8 mouse cellular contexts compared by ENCODE assay signal in the genomic region with DNA sequence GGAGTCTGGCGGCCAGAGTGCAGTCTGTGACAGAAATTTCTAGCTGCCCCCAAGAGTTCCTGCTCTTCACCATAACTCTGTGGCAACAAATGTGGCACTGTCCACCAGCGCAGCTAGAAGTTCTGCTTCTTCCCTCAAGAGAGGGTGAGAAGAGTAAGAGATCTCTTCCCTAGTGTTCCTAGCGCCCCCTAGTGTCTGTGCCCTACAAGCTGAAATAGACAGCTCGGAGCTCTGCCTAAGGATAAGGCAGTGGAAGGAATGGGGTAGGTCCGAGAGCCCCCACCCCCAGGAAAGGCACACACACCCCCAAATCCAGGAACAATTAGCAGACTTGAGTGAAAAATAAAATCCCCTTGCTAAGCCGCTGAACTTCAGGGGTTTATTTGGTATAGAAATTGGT. TPM values are rescaled to one million over a fixed set of nuclear protein-coding genes. Genes with fewer than 3 reads are reported as not detected.
A peak's percentile ranks its signal among the peaks of the same experiment; 100 is the strongest.
DNase-seq lines count a peak whose midpoint lies in the region; ATAC-seq and TF ChIP-seq lines count a peak whose summit lies in the region.

No protein-coding gene starts in this region.

- H3ac ChIP-seq in C2C12 (ENCODE audit: control insufficient read depth, insufficient read length, low read depth): no peak overlapping the region

- H3K9me3 ChIP-seq in kidney, embryonic 16.5 days (ENCODE audit: low read length): no peaks in the 10 kb centered on the region
- no peaks in the 10 kb centered on the region for H3K9me3 ChIP-seq in limb, embryonic 14.5 days (ENCODE audit: control insufficient read depth, low read length)

- H3K79me3 ChIP-seq in C2C12 (ENCODE audit: low read depth): no peaks in the 10 kb centered on the region

- TF ChIP-seq CTCF in C2C12 (IDR thresholded peaks at IDR 0.05; ENCODE audit: control insufficient read depth, insufficient read depth, insufficient read length): peak; percentile 46
- peak; percentile 61; the same call in 1 of the 2 replicates for TF ChIP-seq CTCF in testis, adult 2 months (IDR thresholded peaks at IDR 0.05; ENCODE audit: control insufficient read depth, insufficient read depth, insufficient replicate concordance, low read depth, low read length)

- H3K79me2 ChIP-seq in C2C12 (ENCODE audit: control insufficient read depth, insufficient read depth): no peaks in the 10 kb centered on the region

- H3K4me3 ChIP-seq in C2C12 (ENCODE audit: insufficient read depth, poor library complexity, severe bottlenecking): no peak overlapping the region
- no peak overlapping the region for H3K4me3 ChIP-seq in kidney, embryonic 16.5 days (ENCODE audit: low read length)
- no peak overlapping the region for H3K4me3 ChIP-seq in limb, embryonic 14.5 days (replicated peaks; ENCODE audit: low read length)
- H3K4me3 ChIP-seq in testis, adult 2 months (ENCODE audit: control insufficient read depth, low read depth, low read length): no peak overlapping the region

- H3K4me1 ChIP-seq in kidney, embryonic 16.5 days (ENCODE audit: insufficient read depth, low read length): no peaks in the 10 kb centered on the region
- H3K4me1 ChIP-seq in limb, embryonic 14.5 days (ENCODE audit: control insufficient read depth, insufficient read depth, low read length): no peaks in the 10 kb centered on the region
- H3K4me1 ChIP-seq in testis, adult 2 months (ENCODE audit: control insufficient read depth, insufficient read depth, low read length): peaks cover 4% of the 10 kb centered on the region

- H3K36me3 ChIP-seq in C2C12 (ENCODE audit: control insufficient read depth, insufficient read depth): no peaks in the 10 kb centered on the region
- no peaks in the 10 kb centered on the region for H3K36me3 ChIP-seq in kidney, embryonic 16.5 days (ENCODE audit: insufficient read depth, low read length)
- H3K36me3 ChIP-seq in limb, embryonic 14.5 days (ENCODE audit: control insufficient read depth, insufficient read depth, low read length): no peaks in the 10 kb centered on the region
- no peaks in the 10 kb centered on the region for H3K36me3 ChIP-seq in testis, adult 2 months (ENCODE audit: control insufficient read depth, insufficient read depth, low read length)

- no peak overlapping the region for H3K9ac ChIP-seq in kidney, embryonic 16.5 days (replicated peaks; ENCODE audit: low read length)
- H3K9ac ChIP-seq in limb, embryonic 14.5 days (ENCODE audit: low read depth, low read length, severe bottlenecking): no peak overlapping the region

- no peaks in the 10 kb centered on the region for H3K27me3 ChIP-seq in C2C12 (ENCODE audit: control insufficient read depth, insufficient read depth, insufficient read length)
- H3K27me3 ChIP-seq in kidney, embryonic 16.5 days (ENCODE audit: insufficient read depth, low read length): no peaks in the 10 kb centered on the region
- no peaks in the 10 kb centered on the region for H3K27me3 ChIP-seq in limb, embryonic 14.5 days (ENCODE audit: control insufficient read depth, insufficient read depth, low read length)
- H3K27me3 ChIP-seq in testis, adult 2 months (ENCODE audit: control insufficient read depth, insufficient read depth, low read length): no peaks in the 10 kb centered on the region

- TF ChIP-seq POLR2A in limb, embryonic 14.5 days (IDR thresholded peaks at IDR 0.05; ENCODE audit: borderline replicate concordance, extremely low read depth, insufficient read depth, insufficient read length): no peak
- TF ChIP-seq POLR2A in testis, adult 2 months (IDR thresholded peaks at IDR 0.05; ENCODE audit: control insufficient read depth, low read depth, low read length): no peak

- peak; percentile 48 for DNase-seq in WW6 (ENCODE audit: low read depth, low spot score)
- peak; percentile 74 to 90 for DNase-seq in cerebellum, postnatal 25 days
- DNase-seq in frontal cortex, postnatal 25 days (ENCODE audit: low spot score in 2 of 2): peak; percentile 51 to 65
- DNase-seq in limb, embryonic 14.5 days (ENCODE audit: low spot score): peak; percentile 61
- DNase-seq in natural killer cell, adult 2 months (ENCODE audit: low spot score in 2 of 2): peak; percentile 15 to 57

- H3K4me2 ChIP-seq in kidney, embryonic 16.5 days (replicated peaks; ENCODE audit: low read depth, low read length): no peak overlapping the region
- H3K4me2 ChIP-seq in limb, embryonic 14.5 days (replicated peaks; ENCODE audit: low read depth, low read length, severe bottlenecking): peak overlapping the region; percentile 27; the same call in 1 of the 2 replicates

- ATAC-seq in kidney, embryonic 16.5 days (ENCODE audit: low FRiP score, low TSS enrichment): 0 out of 2 replicates have a peak, but pooled peaks have one; percentile 65
- ATAC-seq in limb, embryonic 14.5 days (ENCODE audit: low FRiP score, low read depth): peak; percentile 30; the same call in 1 of the 2 replicates

- 21% methylated on average over 6 of the region's 6 CpGs for WGBS in kidney, embryonic 16.5 days
- 24% methylated on average over 6 of the region's 6 CpGs for WGBS in limb, embryonic 14.5 days

- H3K27ac ChIP-seq in kidney, embryonic 16.5 days (ENCODE audit: low read length): no peak overlapping the region
- H3K27ac ChIP-seq in limb, embryonic 14.5 days (replicated peaks; ENCODE audit: low read depth, low read length): no peak overlapping the region
- H3K27ac ChIP-seq in testis, adult 2 months (ENCODE audit: control insufficient read depth, insufficient read depth, low read depth, low read length): no peak overlapping the region

TF ChIP-seq in C2C12, 6 proteins besides CTCF, POLR2A, EP300 and RAD21:
- TF ChIP-seq FOSL1 (IDR thresholded peaks at IDR 0.05; ENCODE audit: insufficient read depth, low read length, poor library complexity, severe bottlenecking): no peak
- TF ChIP-seq USF1 (IDR thresholded peaks at IDR 0.05; ENCODE audit: low read depth): no peak
- TF ChIP-seq MYOG (IDR thresholded peaks at IDR 0.05; ENCODE audit: control insufficient read depth, extremely low read depth, insufficient read length): no peak
- TF ChIP-seq CEBPB (IDR thresholded peaks at IDR 0.05; ENCODE audit: low read depth): no peak
- TF ChIP-seq MYOD1 (IDR thresholded peaks at IDR 0.05; ENCODE audit: control insufficient read depth, insufficient read length, low read depth): no peak
- TF ChIP-seq MAX (IDR thresholded peaks at IDR 0.05): no peak

RNA-seq across cellular contexts. Expression of a gene that starts 11.9 kb away (rescaled TPM):
- polyA plus RNA-seq in C2C12 (2012; fragmentation: generic; extraction: Trizol): 15.4 TPM
- 23.2 and 28.5 TPM in 2 replicates for polyA plus RNA-seq in kidney, embryonic 16.5 days (2015; fragmentation: Nextera tagmentation; extraction: Ambion mirVana)
- 8.4 and 8.5 TPM in 2 replicates for polyA plus RNA-seq in limb, embryonic 14.5 days (2012; rRNA removed)
- 17.2 and 23.0 TPM in 2 replicates for polyA plus RNA-seq in limb, embryonic 14.5 days (2014; fragmentation: Nextera tagmentation; extraction: Ambion mirVana)
- 1.3 and 1.7 TPM in 2 replicates for polyA plus RNA-seq in testis, adult 2 months (2012; rRNA removed)
